Mouse (Mus musculus) megakaryocyte, embryonic 14.5 days (primary cell): ENCODE measurements at regions not wholly inside any gene's neighbourhood (a gene's known extent, or its start where the extent isn't known, plus 50 kb on each side); places are given as distances from the start of the nearest gene placed in this dataset.

ENCODE experiments used
- FLI1 ChIP-seq: IDR thresholded peaks from 2 replicates; pipeline ENCODE4 v1.6.1; 2012; ENCODE audit warnings: low read length, inconsistent platforms, mixed read lengths
- GATA1 ChIP-seq: IDR thresholded peaks from 3 replicates; pipeline ENCODE4 v1.6.1; 2012; ENCODE audit warnings: mixed read lengths, low read length, inconsistent platforms, borderline replicate concordance

DNA sequence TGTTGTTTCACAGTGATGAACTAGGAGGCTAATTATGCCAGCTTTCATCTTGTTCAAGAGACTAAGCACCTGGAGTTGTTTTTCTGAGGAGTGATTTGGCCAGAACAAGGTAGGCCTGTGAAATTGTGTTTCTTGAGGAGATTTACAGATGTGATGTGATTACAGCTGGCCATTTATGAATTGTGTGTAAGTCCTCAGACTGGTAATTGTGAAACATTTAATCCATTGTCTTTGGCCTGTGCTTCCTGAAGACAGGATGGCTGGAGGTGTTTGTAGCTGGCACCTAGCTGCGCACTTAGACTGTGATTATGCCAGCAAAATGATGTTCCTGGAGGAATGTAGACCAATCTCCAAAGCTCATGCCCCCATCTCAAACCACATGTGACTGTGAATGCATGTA is 150.7 kb upstream of the Rasa1 start:
- no peak for TF ChIP-seq GATA1
- no peak for TF ChIP-seq FLI1
